In the genomic region with DNA sequence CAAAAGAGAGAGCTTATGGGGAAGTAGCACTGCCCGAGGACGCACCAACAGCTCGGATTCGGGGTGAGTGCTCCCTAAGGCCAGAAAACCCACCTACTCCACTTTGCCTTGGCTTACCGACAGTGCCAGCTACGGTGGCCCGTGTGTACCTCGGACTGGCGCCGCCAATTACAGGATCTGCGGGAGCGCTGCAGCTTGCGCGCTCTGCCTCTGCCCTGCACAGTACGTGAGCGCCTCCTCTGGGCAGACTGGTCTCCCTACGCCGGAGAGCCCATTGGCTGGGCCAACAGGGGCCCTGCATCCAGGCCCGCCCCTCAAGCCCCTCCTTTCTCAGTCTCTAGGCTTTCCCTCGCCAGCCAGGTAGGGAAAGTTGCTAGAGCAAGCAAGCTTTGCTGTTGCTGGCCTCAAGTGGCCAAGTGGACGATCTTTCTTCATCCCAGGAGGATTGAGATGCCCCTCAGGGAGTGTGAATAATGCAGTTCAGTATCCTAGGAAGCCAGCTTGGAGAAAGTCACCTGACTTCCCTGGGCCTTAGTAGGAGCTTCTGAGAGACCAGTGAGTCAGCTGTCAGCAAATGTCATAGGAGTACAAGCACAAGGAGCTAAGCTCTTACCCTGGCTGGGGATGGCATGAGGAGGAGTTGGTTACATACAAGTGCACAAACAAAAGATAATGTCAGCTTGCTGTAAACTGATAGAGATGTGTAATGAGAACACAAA, we compare ENCODE assay signal across 8 mouse cellular contexts. TPM values are rescaled to one million over a fixed set of nuclear protein-coding genes. Genes with fewer than 3 reads are reported as not detected.
DNase-seq lines count a peak whose midpoint lies in the region; ATAC-seq and TF ChIP-seq lines count a peak whose summit lies in the region.

A gene (minus strand): TSS at position 224 of the 719 bp plus-strand sequence.

- peak within 1 kb of the TSS; percentile 91 for H3K4me2 ChIP-seq in lung, embryonic 14.5 days

- H3K9me3 ChIP-seq in hindbrain, embryonic 10.5 days: no peaks in the 10 kb centered on the region
- H3K9me3 ChIP-seq in lung, embryonic 14.5 days (ENCODE audit: low read depth, low read length): no peaks in the 10 kb centered on the region

- WGBS in hindbrain, embryonic 10.5 days: under 1% methylated on average over 21 of the region's 21 CpGs
- 0% methylated on average over 21 of the region's 21 CpGs for WGBS in lung, embryonic 14.5 days

- peak; percentile 99 for ATAC-seq in lung, embryonic 14.5 days (ENCODE audit: insufficient read depth)

- H3K9ac ChIP-seq in lung, embryonic 14.5 days: peak within 1 kb of the TSS; percentile 67

- peaks cover 20% of the 10 kb centered on the region for H3K4me1 ChIP-seq in hindbrain, embryonic 10.5 days (replicated peaks)
- H3K4me1 ChIP-seq in lung, embryonic 14.5 days (ENCODE audit: insufficient read depth): peaks cover 11% of the 10 kb centered on the region

- peak within 1 kb of the TSS; percentile 90 for H3K27ac ChIP-seq in hindbrain, embryonic 10.5 days
- peak within 1 kb of the TSS; percentile 90 for H3K27ac ChIP-seq in lung, embryonic 14.5 days (ENCODE audit: low read depth)

- H3K27me3 ChIP-seq in hindbrain, embryonic 10.5 days (ENCODE audit: insufficient read depth, poor library complexity, severe bottlenecking): no peaks in the 10 kb centered on the region
- no peaks in the 10 kb centered on the region for H3K27me3 ChIP-seq in lung, embryonic 14.5 days (ENCODE audit: insufficient read depth, low read length)

- TF ChIP-seq CTCF in lung, embryonic 14.5 days (IDR thresholded peaks at IDR 0.05; ENCODE audit: low read depth): peak; percentile 95

- no peaks in the 10 kb centered on the region for H3K36me3 ChIP-seq in hindbrain, embryonic 10.5 days
- H3K36me3 ChIP-seq in lung, embryonic 14.5 days (ENCODE audit: insufficient read depth): no peaks in the 10 kb centered on the region

- peak; percentile 97 for DNase-seq in MN1 (ENCODE audit: low spot score)
- DNase-seq in cerebellum, adult 8-10 months: peak; percentile 94
- DNase-seq in frontal cortex, adult 2 months (ENCODE audit: extremely low spot score in 1 of 2, low spot score in 1 of 2): peak; percentile 90 to 97
- DNase-seq in hindbrain, embryonic 10.5 days (ENCODE audit: low spot score): peak; percentile 92
- peak; percentile 79 for DNase-seq in layer of hippocampus, adult 9-10 months (ENCODE audit: low spot score)
- peak; percentile 93 for DNase-seq in lung, embryonic 14.5 days
- DNase-seq in ovary, postnatal 10 days (ENCODE audit: low spot score): peak; percentile 58
- DNase-seq in thymus, postnatal 10 days (ENCODE audit: low spot score in 2 of 2): peak; percentile 81 to 88

- peak within 1 kb of the TSS; percentile 69 for H3K4me3 ChIP-seq in hindbrain, embryonic 10.5 days
- peak within 1 kb of the TSS; percentile 54 for H3K4me3 ChIP-seq in lung, embryonic 14.5 days (ENCODE audit: low read depth, low read length)

RNA-seq across cellular contexts. Expression of the gene that starts here (rescaled TPM):
- 9.8 and 10.4 TPM in 2 replicates for polyA plus RNA-seq in frontal cortex, adult 2 months (2012; rRNA removed)
- 3.2 and 3.9 TPM in 2 replicates for polyA plus RNA-seq in hindbrain, embryonic 10.5 days (2016; fragmentation: Nextera tagmentation; extraction: Ambion mirVana)
- polyA plus RNA-seq in lung, embryonic 14.5 days (2014; fragmentation: Nextera tagmentation; extraction: Ambion mirVana): 2.2 and 2.4 TPM in 2 replicates

Comparison
In these comparisons a context has a peak if more than half of its experiments do, and no peak if none do; other contexts are left out.
1. Peak in every context shown above with its lines: DNase-seq, ATAC-seq, H3K4me3 ChIP-seq and H3K27ac ChIP-seq.